Mouse (Mus musculus) MEL (cell line): ENCODE data around the gene Cntn5.

Source experiments
- CHD2 ChIP-seq: IDR thresholded peaks from 2 replicates; pipeline ENCODE4 v1.6.1; 2011; ENCODE audit warnings: low read length, improper control_type of control experiment
- ETS1 ChIP-seq: IDR thresholded peaks from 2 replicates; pipeline ENCODE4 v1.6.1; 2012; ENCODE audit warnings: low read depth, mild to moderate bottlenecking, inconsistent platforms, low read length, improper control_type of control experiment, moderate library complexity
- GABPA ChIP-seq: IDR thresholded peaks from 2 replicates; pipeline ENCODE4 v1.6.1; 2012; ENCODE audit warnings: low read depth, mild to moderate bottlenecking, inconsistent platforms, low read length, improper control_type of control experiment, moderate library complexity
- GATA1 ChIP-seq: IDR thresholded peaks from 2 replicates; pipeline ENCODE4 v1.6.1; 2011; ENCODE audit warnings: low read depth, low read length, improper control_type of control experiment
- KAT2A ChIP-seq: conservative IDR thresholded peaks from 2 replicates; pipeline ENCODE4 v1.6.1; 2012; ENCODE audit warnings: low read depth, low read length, improper control_type of control experiment, inconsistent platforms
- MAFK ChIP-seq: IDR thresholded peaks from 2 replicates; pipeline ENCODE4 v1.6.1; 2011; ENCODE audit warnings: low read depth, mild to moderate bottlenecking, low read length, improper control_type of control experiment, borderline replicate concordance
- MXI1 ChIP-seq: IDR thresholded peaks from 2 replicates; pipeline ENCODE4 v1.6.1; 2011; ENCODE audit warnings: mild to moderate bottlenecking, low read depth, low read length, improper control_type of control experiment
- NRF1 ChIP-seq: IDR thresholded peaks from 2 replicates; pipeline ENCODE4 v1.6.1; 2014; ENCODE audit warnings: low read depth, mild to moderate bottlenecking, inconsistent platforms, low read length, improper control_type of control experiment, moderate library complexity; ENCODE audit not compliant: poor library complexity, insufficient read depth, severe bottlenecking
- POLR2A ChIP-seq, 2 experiments: IDR thresholded peaks; 2 replicates each; pipeline ENCODE4 v1.6.1; 2011 to 2012; ENCODE audit warnings: low read length in 2 of 2, mild to moderate bottlenecking in 2 of 2, control low read depth in 1 of 2, improper control_type of control experiment in 1 of 2, low read depth in 1 of 2, moderate library complexity in 1 of 2; ENCODE audit not compliant: control insufficient read depth in 1 of 2, insufficient read depth in 1 of 2, poor library complexity in 1 of 2
- POLR2AphosphoS2 ChIP-seq: IDR thresholded peaks from 2 replicates; pipeline ENCODE4 v1.6.1; 2011; ENCODE audit warnings: low read length, improper control_type of control experiment
- RCOR1 ChIP-seq: IDR thresholded peaks from 2 replicates; pipeline ENCODE4 v1.6.1; 2012; ENCODE audit warnings: low read depth, mild to moderate bottlenecking, inconsistent platforms, low read length, improper control_type of control experiment

DNA sequence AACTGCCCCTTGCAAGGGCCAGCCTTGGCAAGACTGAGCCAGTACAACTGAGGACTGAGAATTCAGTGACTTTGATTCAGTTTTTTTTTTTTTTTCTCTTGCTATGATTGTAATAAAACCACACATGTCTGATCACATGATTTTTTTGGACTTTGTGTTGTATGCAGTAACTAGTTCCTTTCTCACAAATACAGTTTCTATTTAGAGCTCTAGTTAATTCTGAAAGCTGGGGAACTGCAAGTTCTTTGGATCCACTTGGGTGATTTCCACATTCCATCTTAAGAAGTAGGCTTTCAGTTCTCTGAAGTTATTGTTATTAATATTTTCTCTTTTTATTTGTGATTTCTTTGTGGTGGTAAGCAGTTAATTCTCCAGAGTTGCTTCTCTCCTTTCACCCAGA lies 563.8 kb downstream of the Cntn5 start:
- TF ChIP-seq POLR2A (IDR thresholded peaks at IDR 0.05; ENCODE audit: control insufficient read depth in 1 of 2, insufficient read depth in 1 of 2, low read depth in 1 of 2, low read length in 2 of 2, poor library complexity in 1 of 2) (no peak), POLR2AphosphoS2 (no peak), CHD2 (no peak), GATA1 (no peak), KAT2A (no peak), GABPA (no peak), ETS1 (no peak), NRF1 (no peak), MAFK (no peak), MXI1 (no peak), RCOR1 (no peak)
